Mouse (Mus musculus) megakaryocyte progenitor cell, adult 5-6 weeks (primary cell): ENCODE data around the gene Rreb1. TPM values are rescaled to one million over a fixed set of nuclear protein-coding genes. Genes with fewer than 3 reads are reported as not detected.

Experiments used
- ATAC-seq: replicated peaks from 2 replicates; pipeline ENCODE4 v1.8.0; 2016; ENCODE audit warnings: mild to moderate bottlenecking, moderate TSS enrichment, inconsistent platforms; ENCODE audit not compliant: poor library complexity
- total RNA-seq, 2 experiments: library from RNA; stranded (forward) in 1 of 2; stranded (reverse) in 1 of 2; fragments of 157-497, 149-512 nt in 1 of 2; fragments of 200-1000 nt in 1 of 2; gene quantifications; 2 replicates each; pipeline versions ENCODE4 v1.2.3 to v1.2.4; 2015 to 2017

Gene Rreb1
- total RNA-seq, 2 experiments from 2014 or later, result 14.7 to 62.9 TPM

- no peak for ATAC-seq
Observed at GRCm38 (mm10) chr13:37940649-37941048, 162.4 kb downstream of the Rreb1 start.

- ATAC-seq, result no peak
Observed at GRCm38 (mm10) chr13:37941138-37941645, 163.0 kb downstream of the Rreb1 start.

GRCm38 (mm10) chr13:37941950-37942886 lies 164.0 kb downstream of the Rreb1 start:
- ATAC-seq, result no peak

- no peak for ATAC-seq
Observed at GRCm38 (mm10) chr13:37942887-37943331, 164.7 kb downstream of the Rreb1 start.

- ATAC-seq, result no peak
Observed at GRCm38 (mm10) chr13:37943466-37943865, 165.3 kb downstream of the Rreb1 start.

- ATAC-seq, result peak; percentile 53
Observed at GRCm38 (mm10) chr13:37944306-37944705, 166.1 kb downstream of the Rreb1 start.

GRCm38 (mm10) chr13:37945392-37945791 lies 167.2 kb downstream of the Rreb1 start:
- no peak for ATAC-seq

- ATAC-seq, result peak; percentile 76
Observed at GRCm38 (mm10) chr13:37946734-37947133, 168.5 kb downstream of the Rreb1 start.

- no peak; the same call in 1 of the 2 replicates for ATAC-seq
Observed at GRCm38 (mm10) chr13:37952981-37953380, 174.8 kb downstream of the Rreb1 start.

- no peak for ATAC-seq
Observed at GRCm38 (mm10) chr13:37954318-37954717, 176.1 kb downstream of the Rreb1 start.

- ATAC-seq, result peak; percentile 80
Observed at GRCm38 (mm10) chr13:37958498-37959238, 180.5 kb downstream of the Rreb1 start.

- ATAC-seq, result peak; percentile 59
Observed at GRCm38 (mm10) chr13:37959239-37959907, 181.2 kb downstream of the Rreb1 start.

- ATAC-seq, result no peak
Observed at GRCm38 (mm10) chr13:37959936-37960335, 181.7 kb downstream of the Rreb1 start.

- ATAC-seq, result no peak
Observed at GRCm38 (mm10) chr13:37962541-37962940, 184.3 kb downstream of the Rreb1 start.

- peak; percentile 55 for ATAC-seq
Observed at GRCm38 (mm10) chr13:37963354-37964007, 185.3 kb downstream of the Rreb1 start.

GRCm38 (mm10) chr13:37964128-37965087 lies 186.2 kb downstream of the Rreb1 start:
- ATAC-seq, result 0 out of 2 replicates have a peak, but pooled peaks have one; percentile 8

GRCm38 (mm10) chr13:37965126-37965914 lies 187.1 kb downstream of the Rreb1 start:
- peak; percentile 55 for ATAC-seq
